Mouse (Mus musculus): ENCODE measurements at regions not wholly inside any gene's neighbourhood (a gene's known extent, or its start where the extent isn't known, plus 50 kb on each side); places are given as distances from the start of the nearest gene placed in this dataset.

DNA sequence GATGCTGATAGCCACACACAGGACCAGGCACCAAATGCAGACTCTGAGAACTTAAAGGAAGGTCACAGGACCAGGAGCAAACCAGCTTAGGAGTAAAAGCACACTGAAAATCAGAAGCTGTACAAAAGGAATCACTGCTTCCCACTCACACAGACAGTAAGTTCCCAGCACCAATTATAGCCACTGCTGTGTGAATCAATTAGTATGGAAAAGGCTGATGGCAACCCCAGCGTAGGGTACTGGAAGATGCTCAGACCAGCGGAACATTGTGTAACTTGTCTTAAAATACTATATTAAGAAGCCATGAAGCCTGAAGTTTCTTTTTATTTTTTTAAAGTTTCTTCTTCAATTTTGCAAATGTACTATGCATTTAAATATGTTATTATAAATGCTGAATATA is 115.8 kb downstream of the Lnpk start:
- intact Hi-C loops (cut with DNase I), result no loop called here
- no peak for DNase-seq

DNA sequence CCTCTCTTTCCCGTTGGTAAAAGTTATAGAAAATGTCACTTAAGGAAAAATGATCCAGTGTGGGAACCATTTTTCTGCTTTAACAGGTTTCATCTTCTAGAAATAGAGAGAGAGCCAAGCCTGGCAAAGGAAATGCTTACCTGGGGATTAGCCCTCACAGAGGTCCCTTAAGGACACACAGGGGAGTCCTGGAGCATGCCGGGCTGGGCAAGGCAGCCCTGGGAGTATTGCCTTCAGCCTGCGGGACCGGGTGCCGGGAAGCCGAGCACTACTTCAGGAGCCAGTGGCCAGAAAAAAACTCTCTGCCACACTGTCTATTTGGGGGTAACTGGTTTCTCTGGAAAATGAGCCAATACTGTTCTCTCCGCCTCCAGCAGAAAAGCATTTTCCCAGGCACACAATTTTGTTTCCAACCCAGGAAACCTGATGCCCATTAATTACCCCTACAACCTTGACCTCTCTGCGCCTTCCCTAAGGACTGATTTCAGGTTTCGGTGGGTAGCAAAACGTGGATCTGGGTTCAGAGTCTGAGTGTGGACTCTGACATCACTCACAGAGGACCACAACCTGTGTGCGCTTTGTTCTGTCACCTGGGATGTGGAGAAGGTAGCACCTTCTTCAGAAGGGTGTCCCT is 117.9 kb downstream of the Lnpk start:
- intact Hi-C loops (cut with DNase I), result no loop called here
- DNase-seq, result no peak

DNA sequence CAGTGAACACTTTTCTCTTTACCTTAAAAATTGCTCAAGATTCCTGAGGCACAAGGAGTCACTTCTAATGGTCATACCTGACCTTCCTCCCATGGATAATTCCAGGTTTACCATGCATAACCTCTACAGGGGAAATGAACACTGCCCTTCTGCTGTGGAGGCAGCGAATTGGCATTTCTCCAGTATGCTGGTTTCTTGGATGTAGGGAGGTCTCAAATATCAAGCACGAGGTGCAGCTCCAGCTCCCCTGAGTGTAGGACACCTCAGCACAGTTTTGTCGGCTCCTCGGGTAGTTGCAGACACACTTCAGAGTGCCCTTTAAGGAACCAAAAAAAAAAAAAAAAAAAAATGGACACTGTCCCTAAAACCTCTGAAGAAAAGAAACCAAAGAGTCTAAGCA is 124.8 kb downstream of the Lnpk start:
- intact Hi-C loops (cut with DNase I), result no loop called here
- DNase-seq, result no peak

DNA sequence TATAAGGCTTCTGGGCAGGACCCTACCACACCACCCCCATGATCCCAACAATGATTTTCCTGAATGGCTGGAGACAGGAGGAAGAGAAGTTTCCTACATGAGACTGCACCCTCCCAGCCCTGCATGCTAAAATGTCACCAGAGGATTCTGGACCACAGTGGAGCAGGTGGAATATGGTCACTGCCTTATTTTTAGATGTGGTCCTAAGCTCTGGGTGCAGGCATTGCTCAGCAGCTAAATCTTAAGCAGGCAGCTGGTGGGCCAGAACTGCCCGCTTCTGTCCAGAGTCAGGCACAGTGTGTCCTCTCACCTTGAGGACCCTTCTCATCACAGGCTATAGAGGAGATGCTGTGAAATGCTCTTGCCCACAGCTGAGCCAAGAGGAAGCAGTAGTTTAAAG is 126.6 kb downstream of the Lnpk start:
- DNase-seq, result no peak

DNA sequence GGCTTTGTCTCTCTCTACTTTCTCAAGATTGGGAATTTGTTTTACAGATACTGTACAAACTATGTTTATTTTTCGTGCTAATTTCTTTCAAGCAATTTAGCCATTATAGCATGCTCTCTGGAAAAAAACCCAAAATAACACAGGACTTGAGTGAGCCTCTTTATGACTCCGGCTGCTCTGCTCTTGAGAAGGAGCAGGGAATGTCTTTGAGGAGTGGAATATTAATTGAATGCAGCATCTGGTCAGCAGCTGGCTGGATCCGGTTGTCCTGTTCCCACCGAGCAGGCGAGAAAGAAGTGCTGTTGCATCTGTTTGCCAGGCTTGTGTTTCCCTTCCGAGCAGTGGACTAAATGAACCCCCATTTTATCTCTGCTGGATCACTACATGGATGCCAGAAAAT is 127.7 kb downstream of the Lnpk start:
- intact Hi-C loops (cut with DNase I), result no loop called here
- peak in 1 of 2 experiments; percentile 3 for DNase-seq

More for the DNA sequence above, 126.6 kb downstream of the Lnpk start:
- intact Hi-C loops (cut with DNase I), result no loop called here

DNA sequence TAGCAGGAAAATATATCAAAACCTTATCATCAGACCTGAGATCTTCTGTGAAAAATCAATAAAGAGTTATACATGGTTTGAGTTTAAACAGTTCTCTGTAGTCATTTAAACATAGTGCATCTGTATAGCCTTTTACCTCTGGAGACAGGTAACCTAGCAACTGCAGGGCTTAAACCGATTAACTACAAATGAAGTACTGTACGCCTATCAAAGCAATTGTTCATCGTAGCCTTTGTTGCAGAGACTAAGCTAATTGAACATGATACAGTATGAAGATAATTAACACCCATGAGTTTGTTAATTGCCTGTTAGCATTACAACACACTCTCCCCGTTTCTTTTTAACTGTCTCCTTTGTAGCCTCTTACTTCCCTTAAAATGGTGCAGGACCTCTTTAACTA is 128.2 kb downstream of the Lnpk start:
- intact Hi-C loops (cut with DNase I), result no loop called here
- DNase-seq, result no peak

DNA sequence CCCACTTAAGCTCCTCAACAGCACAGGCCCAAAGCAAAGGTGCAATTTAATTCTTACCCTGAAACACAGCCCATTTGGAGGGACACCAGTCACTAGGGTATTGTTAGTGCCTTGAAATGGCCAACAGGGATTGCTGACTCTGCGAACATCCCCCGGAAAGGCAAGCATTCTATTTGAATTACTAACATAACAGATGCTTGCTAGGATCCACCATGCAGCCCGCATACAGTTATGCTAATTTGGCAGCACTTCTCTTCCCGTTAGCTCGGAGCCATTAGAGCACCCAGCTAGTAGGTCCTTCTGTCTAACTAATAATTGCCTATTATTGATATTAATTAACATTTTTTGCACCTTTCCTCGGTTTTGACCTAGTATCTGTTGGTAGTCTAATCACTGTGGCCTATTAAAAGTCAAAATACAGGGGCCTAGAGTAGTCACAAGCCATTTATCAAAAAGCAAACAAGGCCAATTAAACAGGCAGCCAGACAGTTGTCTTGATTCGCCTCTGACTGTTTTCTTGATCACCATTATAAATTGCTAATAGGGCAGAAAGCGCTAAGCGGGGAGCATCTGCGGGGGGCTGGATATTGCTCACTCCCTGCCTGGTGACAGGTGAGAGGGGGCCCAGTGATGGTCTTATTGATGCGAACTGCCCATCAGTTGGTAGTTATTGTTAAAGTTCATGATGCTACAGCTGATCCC is 129.0 kb downstream of the Lnpk start:
- no peak for DNase-seq
- intact Hi-C loops (cut with DNase I), result no loop called here

DNA sequence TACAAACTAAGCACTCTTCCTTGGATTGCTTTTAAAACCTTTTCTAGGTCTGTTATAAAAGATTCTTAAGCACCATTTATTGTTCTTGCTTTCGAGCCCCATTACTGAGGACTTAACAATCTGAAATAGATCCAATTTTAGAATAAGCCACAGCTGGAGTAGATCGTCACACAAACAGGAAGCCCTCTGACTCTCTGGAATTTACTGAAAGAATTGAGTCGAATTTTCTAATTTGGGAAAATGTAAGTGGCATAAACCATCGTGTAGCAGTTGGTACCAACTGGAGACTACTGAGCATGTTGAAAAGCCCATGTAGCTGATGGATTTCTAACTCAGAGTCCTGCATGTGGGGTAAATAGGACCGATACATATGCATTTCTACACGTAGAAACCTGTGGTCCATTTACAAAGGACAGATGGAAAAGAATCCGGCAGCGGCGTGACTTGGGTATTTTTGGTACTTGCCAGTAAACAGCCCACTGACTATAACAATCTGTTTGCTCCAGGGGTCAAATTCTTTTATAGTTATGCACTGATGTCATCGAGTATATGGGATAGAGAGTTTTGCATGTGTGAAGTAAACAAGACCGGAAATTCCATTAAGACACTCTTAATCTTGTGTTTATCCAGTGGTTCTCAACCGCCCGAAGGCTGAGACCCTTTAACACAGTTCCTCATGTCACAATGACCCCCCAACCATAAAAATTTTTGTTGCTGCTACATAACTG is 143.9 kb downstream of the Lnpk start:
- no peak for DNase-seq
- intact Hi-C loops (cut with DNase I), result no loop called here

DNA sequence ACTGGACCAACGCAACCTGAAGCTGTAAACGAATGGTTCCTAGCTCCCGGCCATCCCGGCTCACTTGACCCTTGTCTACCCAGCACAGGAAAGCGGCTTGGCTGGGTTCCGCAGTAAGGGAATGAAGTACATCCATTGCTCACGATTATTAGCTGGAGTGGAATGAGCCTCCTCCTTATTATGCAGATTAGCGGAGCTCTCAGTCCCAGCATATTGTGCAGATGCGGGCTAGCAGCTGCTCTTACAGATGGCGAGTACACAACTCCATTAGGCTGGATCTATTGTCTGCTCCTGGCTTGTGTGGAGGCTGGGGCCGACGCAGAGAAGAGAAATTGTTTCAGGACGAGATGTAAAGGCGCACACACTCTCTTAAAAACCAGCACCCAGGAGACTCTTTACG is 152.5 kb downstream of the Lnpk start:
- DNase-seq, result no peak
- intact Hi-C loops (cut with DNase I), result no loop called here

DNA sequence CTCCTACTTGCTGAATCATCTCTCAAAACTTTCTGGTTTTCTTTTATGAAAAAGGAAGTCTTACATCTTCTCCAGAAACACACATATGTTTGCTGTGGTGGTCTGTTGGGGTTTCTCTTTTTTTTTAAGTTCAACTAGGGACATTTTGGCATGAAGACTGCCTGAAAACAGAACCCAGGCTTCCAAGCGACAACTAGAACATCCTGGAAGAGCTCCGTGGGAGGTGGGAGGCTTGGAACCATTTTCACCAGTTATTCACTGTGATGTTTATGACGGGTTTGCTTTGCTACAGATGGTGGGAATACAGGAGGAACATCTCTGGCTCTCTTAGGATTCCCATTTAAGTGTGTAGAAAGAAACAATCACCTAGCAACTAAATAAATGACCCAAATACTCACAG is 154.5 kb downstream of the Lnpk start:
- intact Hi-C loops (cut with DNase I), result no loop called here
- DNase-seq, result no peak

DNA sequence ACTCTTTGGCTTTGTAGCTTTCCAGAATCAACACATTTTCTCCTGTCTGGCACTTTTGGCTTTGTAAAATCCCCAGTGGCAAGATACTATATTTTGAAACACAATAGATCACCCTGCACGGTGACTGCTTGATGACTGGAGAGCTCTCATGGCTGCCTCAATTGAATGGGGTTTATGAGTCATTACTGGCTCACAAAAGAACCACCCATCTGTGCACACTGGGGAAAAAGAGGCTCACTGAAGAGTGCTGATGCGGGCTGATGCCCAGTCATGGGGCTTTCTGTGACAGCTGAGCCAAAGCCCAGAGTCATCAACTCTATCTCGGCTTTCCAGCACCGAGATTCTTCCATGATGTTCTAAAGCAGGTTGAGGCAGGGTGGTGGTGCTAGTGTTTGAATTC is 163.1 kb downstream of the Lnpk start:
- intact Hi-C loops (cut with DNase I), result no loop called here
- no peak for DNase-seq

DNA sequence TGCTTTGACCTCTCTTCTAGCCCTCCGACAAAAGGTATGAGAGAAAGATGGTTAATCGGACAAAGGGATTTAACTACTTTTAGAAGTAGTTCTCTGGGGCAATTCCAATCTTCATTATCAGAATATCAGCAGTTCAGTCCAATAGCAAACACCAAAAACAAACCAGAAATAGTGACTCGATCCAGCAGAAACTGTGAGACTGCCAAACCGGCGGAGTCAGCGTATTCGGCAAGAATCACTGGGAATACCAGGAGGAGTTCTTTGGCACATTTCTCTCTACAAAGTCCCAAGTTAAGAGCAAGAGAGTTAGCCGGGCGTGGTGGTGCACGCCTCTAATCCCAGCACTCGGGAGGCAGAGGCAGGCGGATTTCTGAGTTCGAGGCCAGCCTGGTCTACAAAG is 164.5 kb downstream of the Lnpk start:
- no peak for DNase-seq
- intact Hi-C loops (cut with DNase I), result no loop called here

DNA sequence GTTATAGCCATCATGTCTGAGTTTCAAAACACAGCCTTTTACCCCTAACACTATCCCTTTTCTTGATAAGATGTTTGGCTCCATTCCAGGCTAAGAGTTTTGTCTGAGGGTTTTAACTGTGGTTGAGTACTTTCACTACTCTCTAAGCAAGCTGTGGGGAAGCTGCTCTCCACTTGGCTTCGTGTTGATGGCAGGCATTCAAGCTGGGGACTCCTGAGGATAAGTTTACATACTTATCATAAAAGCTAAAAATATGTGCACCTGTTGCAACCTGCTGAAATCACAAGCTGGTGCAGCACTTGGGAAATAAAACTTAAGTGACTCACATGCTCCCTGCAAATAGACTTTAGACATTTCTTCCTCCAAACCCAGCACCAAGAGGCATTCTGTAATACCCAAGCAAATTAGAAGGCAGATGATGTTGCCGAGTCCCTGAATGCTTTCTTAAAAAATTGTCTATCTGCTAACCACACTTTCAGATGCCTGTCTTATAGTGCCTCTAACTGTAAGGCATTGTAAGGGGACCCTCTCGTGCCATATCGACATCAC is 169.3 kb downstream of the Lnpk start:
- intact Hi-C loops (cut with DNase I), result loop anchor here (5.0 kb wide), 1 partner anchor 542 kb away; no protein-coding TSS in a partner anchor
- DNase-seq, result peak in 1 of 2 experiments; percentile 18

DNA sequence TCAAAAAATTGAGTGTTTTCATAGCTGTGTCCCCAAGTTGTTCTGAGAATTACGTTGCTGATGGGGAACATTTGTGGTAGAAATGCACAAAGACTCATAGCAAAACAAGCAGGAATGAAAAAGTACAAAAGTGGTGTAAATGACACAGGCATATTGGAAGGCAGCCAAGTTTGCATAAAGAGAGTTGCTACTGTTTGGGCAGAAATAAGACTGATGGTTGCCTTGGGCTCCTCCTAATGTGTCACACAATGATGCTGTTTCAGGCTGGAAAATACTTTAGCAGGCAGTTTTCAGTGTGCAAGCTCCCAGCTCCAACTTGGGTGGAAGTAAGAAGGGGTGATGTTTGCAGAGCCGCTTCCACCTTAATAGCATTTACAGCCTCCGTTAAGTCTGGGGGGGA is 174.7 kb downstream of the Lnpk start:
- intact Hi-C loops (cut with DNase I), result no loop called here
- DNase-seq, result no peak

DNA sequence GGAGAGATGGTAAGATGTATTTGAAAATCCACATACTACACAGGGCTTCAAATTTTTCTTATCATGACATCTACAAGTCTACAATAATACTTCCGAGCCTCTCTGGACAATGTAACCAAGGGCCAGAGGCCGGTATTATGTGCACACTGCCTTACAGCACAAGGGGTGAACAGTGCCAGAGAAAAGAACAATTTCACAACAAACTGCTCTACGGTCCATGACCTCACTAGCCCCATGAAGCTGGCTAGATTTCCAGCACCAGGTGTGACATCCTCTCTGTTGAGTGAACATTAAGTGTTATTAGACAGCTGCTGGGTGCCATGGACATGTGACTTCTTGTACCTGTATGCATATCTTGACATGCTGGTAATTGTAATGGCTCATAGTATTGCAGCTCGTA is 188.2 kb downstream of the Lnpk start:
- intact Hi-C loops (cut with DNase I), result no loop called here
- no peak for DNase-seq

DNA sequence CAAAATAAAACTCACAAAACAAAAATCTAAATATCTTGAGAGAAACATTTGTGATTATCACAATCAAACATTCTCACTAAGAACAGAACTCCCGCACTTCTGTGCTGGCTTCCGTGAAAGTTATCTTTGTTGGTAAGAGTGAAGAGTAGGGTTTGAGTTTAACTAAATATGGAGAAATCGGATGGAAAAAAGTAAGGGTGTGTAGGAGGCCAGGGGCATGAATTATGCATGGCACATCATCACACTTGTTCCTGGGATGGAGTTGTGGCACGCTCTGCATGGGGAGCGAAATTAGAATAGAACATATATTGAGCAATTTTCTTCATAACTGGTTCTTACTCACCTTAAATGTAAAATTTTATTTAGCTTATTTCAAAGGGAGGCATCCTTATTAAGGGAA is 191.2 kb downstream of the Lnpk start:
- no peak for DNase-seq
- intact Hi-C loops (cut with DNase I), result no loop called here

DNA sequence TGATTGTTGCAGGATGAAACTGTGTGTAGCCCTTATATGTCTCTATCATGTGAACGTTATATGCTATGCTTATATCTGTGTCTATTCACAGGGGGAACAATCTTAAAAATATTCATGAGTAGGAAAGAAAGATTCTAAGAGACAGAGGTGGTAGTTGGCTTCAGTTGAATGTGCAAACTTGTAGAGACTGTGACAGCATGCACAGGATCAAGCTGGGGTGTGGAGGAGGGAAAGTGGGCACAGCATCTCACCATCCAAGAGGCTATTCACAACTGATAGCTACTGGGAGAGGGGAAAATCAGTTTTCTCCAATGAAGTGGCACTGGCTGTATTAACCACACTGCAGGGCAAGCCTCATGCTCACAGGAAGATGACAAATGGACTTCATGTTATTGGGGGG is 194.3 kb downstream of the Lnpk start:
- DNase-seq, result no peak
- intact Hi-C loops (cut with DNase I), result no loop called here

DNA sequence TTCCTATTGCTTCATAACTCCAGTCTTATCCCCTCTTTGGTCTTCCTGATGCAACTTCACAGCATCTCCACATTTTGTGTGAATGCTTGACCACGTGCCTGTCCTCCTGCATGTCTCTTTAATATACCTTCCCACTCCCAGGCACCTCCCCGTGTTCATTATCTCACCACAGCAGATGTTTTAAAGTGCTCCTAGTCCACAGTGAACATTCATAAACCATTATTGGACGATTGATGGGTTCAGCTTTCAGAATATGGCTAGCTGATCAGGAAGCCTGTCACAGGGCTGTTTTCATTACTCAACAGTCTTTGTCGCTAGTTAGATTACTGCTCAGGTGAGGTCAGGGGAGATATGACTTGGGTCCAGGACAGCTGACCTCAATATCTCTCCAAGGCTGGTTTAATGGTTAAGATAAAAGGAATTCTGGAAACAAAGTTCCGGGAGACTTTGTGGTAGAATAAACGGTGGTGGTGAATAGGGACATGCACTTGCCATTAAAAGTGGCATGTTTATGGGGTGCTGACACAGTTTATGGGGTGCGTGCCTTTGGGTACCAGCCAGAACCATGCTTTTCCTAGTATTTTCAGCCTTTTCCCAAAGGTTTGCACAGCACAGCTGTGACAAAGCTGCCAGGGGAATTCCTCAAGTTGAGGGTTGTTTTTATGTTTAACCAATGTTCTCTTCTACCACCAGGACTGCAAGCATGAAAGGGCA is 198.5 kb downstream of the Lnpk start:
- intact Hi-C loops (cut with DNase I), result no loop called here

DNA sequence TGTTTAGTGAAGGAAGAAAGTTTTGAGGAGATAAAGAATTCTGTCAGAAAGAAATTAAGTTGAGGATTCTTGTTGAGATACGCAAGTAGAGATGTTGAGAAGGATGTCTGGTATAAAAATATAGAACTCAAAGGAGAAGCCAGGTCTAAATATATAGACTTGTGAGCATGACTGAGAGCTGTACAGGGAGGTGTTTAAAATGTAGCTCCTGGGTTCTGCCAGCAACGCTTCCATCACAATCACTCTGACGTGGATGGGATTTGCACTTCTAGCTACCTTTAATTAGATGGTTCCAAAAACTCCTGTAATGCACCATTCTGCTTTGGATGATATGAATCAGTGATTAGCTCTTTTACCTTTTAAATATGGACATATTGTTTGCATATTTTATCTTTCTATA is 200.5 kb downstream of the Lnpk start:
- DNase-seq, result no peak
- intact Hi-C loops (cut with DNase I), result no loop called here

More for the DNA sequence above, 198.5 kb downstream of the Lnpk start:
- DNase-seq, result no peak

DNA sequence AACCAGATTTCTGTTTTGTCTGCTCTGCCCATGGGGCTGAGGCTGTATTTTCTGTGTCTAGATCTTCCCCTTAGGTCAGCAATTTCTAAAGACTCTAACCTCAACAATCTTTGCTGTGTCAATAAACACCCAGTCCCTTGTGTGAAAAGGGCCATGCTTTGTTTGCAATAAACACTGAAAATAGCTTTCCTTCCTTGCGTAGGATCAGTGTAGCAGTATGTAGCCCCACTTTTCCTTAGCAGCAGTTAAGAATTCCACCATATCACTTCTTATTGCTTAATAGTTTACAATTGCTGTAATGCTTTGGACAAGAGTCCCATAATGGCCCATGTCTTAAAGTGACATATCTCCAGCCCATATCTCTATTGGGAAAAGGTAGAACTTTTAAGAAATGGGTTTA is 205.3 kb downstream of the Lnpk start:
- intact Hi-C loops (cut with DNase I), result no loop called here
- no peak for DNase-seq

DNA sequence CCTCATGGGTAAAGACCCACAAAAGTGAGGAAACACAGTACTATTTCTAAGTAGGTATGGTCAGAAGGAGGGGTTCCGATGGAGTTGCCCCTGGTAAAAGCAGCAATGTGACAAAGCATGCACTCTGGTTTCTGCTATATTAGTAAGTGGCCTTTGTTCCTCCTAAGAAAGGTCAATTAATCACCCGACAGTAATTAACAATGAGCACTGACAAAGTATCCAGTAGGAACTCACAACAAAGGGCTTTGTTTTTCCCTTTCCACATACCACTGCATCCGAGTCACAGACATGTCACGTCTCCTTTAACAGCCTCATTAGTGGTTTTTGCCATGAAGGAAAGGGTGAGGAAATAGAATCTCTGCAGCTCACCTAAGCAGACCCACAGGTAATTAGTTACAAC is 206.2 kb downstream of the Lnpk start:
- intact Hi-C loops (cut with DNase I), result no loop called here
- DNase-seq, result no peak

All from heart, postnatal 36 days (tissue).